In genomic region chr8:122281317-122282034, GRCm38 (mm10) we compare ENCODE assay signal across 8 mouse cellular contexts. TPM values are rescaled to one million over a fixed set of nuclear protein-coding genes. Genes with fewer than 3 reads are reported as not detected.
DNase-seq lines count a peak whose midpoint lies in the region; ATAC-seq lines count a peak whose summit lies in the region.

No protein-coding gene starts in this region.

- DNase-seq in R1 (ENCODE audit: low read depth, low spot score): peak; percentile 95
- peak; percentile 96 to 99 for DNase-seq in cerebellum, postnatal 25 days
- peak; percentile 95 to 98 for DNase-seq in frontal cortex, postnatal 25 days (ENCODE audit: low spot score in 2 of 2)
- peak; percentile 94 for DNase-seq in hindbrain, embryonic 14.5 days (ENCODE audit: low spot score)
- DNase-seq in layer of hippocampus, postnatal 36 days: peak; percentile 99
- DNase-seq in lung, postnatal 36 days: peak; percentile 99
- DNase-seq in retina, postnatal 1 day: peak; percentile 98
- peak; percentile 99 to 100 for DNase-seq in urinary bladder, adult 18-20 months (ENCODE audit: low spot score in 2 of 2)

- H3K9ac ChIP-seq in hindbrain, embryonic 14.5 days: 0 out of 2 replicates have a peak overlapping the region, but pooled peaks have one; percentile 75

- H3K27ac ChIP-seq in hindbrain, embryonic 14.5 days: 0 out of 2 replicates have a peak overlapping the region, but pooled peaks have one; percentile 49

- no peaks in the 10 kb centered on the region for H3K9me3 ChIP-seq in hindbrain, embryonic 14.5 days (ENCODE audit: control insufficient read depth, low read length)

- peak overlapping the region; percentile 98 for H3K4me2 ChIP-seq in hindbrain, embryonic 14.5 days (replicated peaks)

- WGBS in hindbrain, embryonic 14.5 days: under 1% methylated on average over 43 of the region's 47 CpGs

- ATAC-seq in hindbrain, embryonic 14.5 days (ENCODE audit: low FRiP score): peak; percentile 93

- H3K4me1 ChIP-seq in hindbrain, embryonic 14.5 days (replicated peaks; ENCODE audit: control insufficient read depth, insufficient read depth, low read length): peaks cover 22% of the 10 kb centered on the region

- H3K27me3 ChIP-seq in hindbrain, embryonic 14.5 days (ENCODE audit: control insufficient read depth, insufficient read depth, low read length): no peaks in the 10 kb centered on the region

- no peaks in the 10 kb centered on the region for H3K36me3 ChIP-seq in hindbrain, embryonic 14.5 days (replicated peaks; ENCODE audit: control insufficient read depth, insufficient read depth)

- peak overlapping the region; percentile 60 for H3K4me3 ChIP-seq in hindbrain, embryonic 14.5 days (replicated peaks; ENCODE audit: low read length)

RNA-seq across cellular contexts. Expression of gene Zfpm1, which starts 0.5 kb away (rescaled TPM):
- polyA plus RNA-seq in hindbrain, embryonic 14.5 days (2014; fragmentation: Nextera tagmentation; extraction: Ambion mirVana): 1.8 and 2.0 TPM in 2 replicates
- total RNA-seq in layer of hippocampus, postnatal 36 days (2021): 10 to 100 TPM; 34.7 to 36.9 TPM

Comparison
In these comparisons a context has a peak if more than half of its experiments do, and no peak if none do; other contexts are left out.
1. Peak in every context shown above with its lines: DNase-seq, ATAC-seq, H3K4me3 ChIP-seq and H3K27ac ChIP-seq.